Mouse (Mus musculus) embryonic facial prominence, embryonic 11.5 days (tissue): Measurements from ENCODE around the gene Lef1. TPM values are rescaled to one million over a fixed set of nuclear protein-coding genes. Genes with fewer than 3 reads are reported as not detected.

Source experiments
- ATAC-seq: fragments of 200-750 bp; cut with Nextera tagmentation; replicated peaks from 2 replicates; pipeline ENCODE4 v1.8.0; 2017; ENCODE audit warnings: low read depth; ENCODE audit not compliant: insufficient number of reproducible peaks, low FRiP score, low TSS enrichment
- DNase-seq: peaks from one replicate; pipeline ENCODE4 v3.0.0-alpha.2; 2015; ENCODE audit warnings: low spot score
- H3K27ac ChIP-seq: fragments of 300-500 bp; sonication (generic); replicated peaks from 2 replicates; pipeline ENCODE4 v1.5.1; 2014; ENCODE audit warnings: mild to moderate bottlenecking, low read depth, low read length, control low read depth
- H3K27me3 ChIP-seq: fragments of 300-500 bp; sonication (generic); 2 replicates; pipeline ENCODE4 v1.6.1; 2014; ENCODE audit warnings: mild to moderate bottlenecking, low read length, moderate library complexity, mixed read lengths; ENCODE audit not compliant: control insufficient read depth, insufficient read depth
- H3K36me3 ChIP-seq: fragments of 300-500 bp; sonication (generic); replicated peaks from 2 replicates; pipeline ENCODE4 v1.6.1; 2014; ENCODE audit warnings: low read depth, mild to moderate bottlenecking, low read length, moderate library complexity, mixed read lengths; ENCODE audit not compliant: control insufficient read depth, insufficient read depth
- H3K4me1 ChIP-seq: fragments of 300-500 bp; sonication (generic); 2 replicates; pipeline ENCODE4 v1.6.1; 2014; ENCODE audit warnings: low read length, mixed read lengths; ENCODE audit not compliant: control insufficient read depth, insufficient read depth
- H3K4me2 ChIP-seq: fragments of 300-500 bp; sonication (generic); 2 replicates; pipeline ENCODE4 v1.6.1; 2014; ENCODE audit warnings: low read depth, mild to moderate bottlenecking, control low read depth, low read length, moderate library complexity
- H3K4me3 ChIP-seq: fragments of 300-500 bp; sonication (generic); 2 replicates; pipeline ENCODE4 v1.5.1; 2014; ENCODE audit warnings: low read depth, low read length, control low read depth
- H3K9ac ChIP-seq: fragments of 300-500 bp; sonication (generic); replicated peaks from 2 replicates; pipeline ENCODE4 v1.6.1; 2014; ENCODE audit warnings: mild to moderate bottlenecking, control low read depth, low read length
- H3K9me3 ChIP-seq: fragments of 300-500 bp; sonication (generic); replicated peaks from 2 replicates; pipeline ENCODE4 v1.6.1; 2016; ENCODE audit warnings: mild to moderate bottlenecking, low read length, inconsistent platforms, mixed read lengths; ENCODE audit not compliant: control insufficient read depth
- WGBS: fragments of 180-500 bp; shearing (Covaris S2); extraction: QIAGEN DNeasy Blood & Tissue Kit; methylation state at CpG from one replicate; pipeline ENCODE4 v1.1.7; 2014; 5-methylcytosine and 5-hydroxymethylcytosine counted together
- polyA plus RNA-seq: library from polyadenylated mRNA; unstranded; fragments of >200 nt; fragmentation: Nextera tagmentation; extraction: Ambion mirVana; gene quantifications from 2 replicates; pipeline ENCODE4 v1.2.1, GENCODE M21; 2014

Lef1 gene
- polyA plus RNA-seq, 1 experiment from 2014 or later: 87.2 TPM

GRCm38 (mm10) chr3:131250978-131251377 lies 140.7 kb downstream of the Lef1 start:
- Histone ChIP-seq H3K4me2 (no peak overlapping the region), H3K27ac (no peak overlapping the region), H3K4me1 (no peaks in the 10 kb centered on the region), H3K36me3 (no peaks in the 10 kb centered on the region), H3K4me3 (no peak overlapping the region), H3K9me3 (no peaks in the 10 kb centered on the region), H3K27me3 (no peaks in the 10 kb centered on the region), H3K9ac (no peak overlapping the region)
- ATAC-seq: no peak
- DNase-seq: no peak
- WGBS: 86% methylated on average over 13 of the region's 13 CpGs

- 89% methylated on average over 7 of the region's 7 CpGs for WGBS
- Histone ChIP-seq H3K4me2 (no peak overlapping the region), H3K4me1 (no peaks in the 10 kb centered on the region), H3K27ac (no peak overlapping the region), H3K9ac (no peak overlapping the region), H3K36me3 (no peaks in the 10 kb centered on the region), H3K4me3 (no peak overlapping the region), H3K9me3 (no peaks in the 10 kb centered on the region), H3K27me3 (no peaks in the 10 kb centered on the region)
- ATAC-seq: no peak
- DNase-seq: no peak
Observed at GRCm38 (mm10) chr3:131251601-131252000, 141.3 kb downstream of the Lef1 start.

GRCm38 (mm10) chr3:131254991-131255390 lies 144.7 kb downstream of the Lef1 start:
- ATAC-seq (no peak), DNase-seq (no peak)
- Histone ChIP-seq H3K36me3 (no peaks in the 10 kb centered on the region), H3K4me3 (no peak overlapping the region), H3K4me2 (no peak overlapping the region), H3K4me1 (no peaks in the 10 kb centered on the region), H3K27me3 (no peaks in the 10 kb centered on the region), H3K9ac (no peak overlapping the region), H3K9me3 (no peaks in the 10 kb centered on the region), H3K27ac (no peak overlapping the region)
- WGBS: 91% methylated on average over 4 of the region's 4 CpGs

GRCm38 (mm10) chr3:131255399-131255981 lies 145.2 kb downstream of the Lef1 start:
- 90% methylated on average over 3 of the region's 3 CpGs for WGBS
- no peak overlapping the region for H3K27ac ChIP-seq

DNA sequence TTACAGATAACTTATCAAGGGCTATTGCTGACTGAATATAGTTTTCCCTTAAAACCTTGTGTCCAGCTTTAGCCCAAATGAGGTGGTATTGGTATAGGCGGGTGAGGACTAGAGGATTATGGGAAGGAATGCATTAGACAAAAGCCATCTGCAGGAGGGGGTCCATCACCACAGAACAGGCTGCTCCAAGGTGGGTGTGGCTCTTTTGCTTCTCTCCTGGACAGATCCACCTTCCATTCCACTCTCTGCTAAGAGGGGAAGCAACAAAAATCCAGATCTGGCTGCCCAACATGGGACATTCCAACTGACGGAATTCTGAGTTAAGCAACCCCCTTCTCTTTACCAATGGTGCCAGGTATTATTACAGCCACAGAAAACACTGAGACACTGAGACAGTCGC lies 148.7 kb downstream of the Lef1 start:
- Histone ChIP-seq H3K27ac (no peak overlapping the region), H3K9ac (no peak overlapping the region), H3K4me2 (no peak overlapping the region), H3K36me3 (no peaks in the 10 kb centered on the region), H3K27me3 (no peaks in the 10 kb centered on the region), H3K4me1 (no peaks in the 10 kb centered on the region), H3K4me3 (no peak overlapping the region), H3K9me3 (no peaks in the 10 kb centered on the region)
- DNase-seq (no peak), ATAC-seq (no peak)
- WGBS: 87% methylated on average over 3 of the region's 3 CpGs

More at GRCm38 (mm10) chr3:131255399-131255981, 145.2 kb downstream of the Lef1 start:
- H3K36me3 ChIP-seq: no peaks in the 10 kb centered on the region
- H3K4me3 ChIP-seq: no peak overlapping the region
- no peaks in the 10 kb centered on the region for H3K4me1 ChIP-seq
- H3K4me2 ChIP-seq: no peak overlapping the region
- no peak for ATAC-seq
- DNase-seq: no peak
- H3K9ac ChIP-seq: no peak overlapping the region
- no peaks in the 10 kb centered on the region for H3K9me3 ChIP-seq
- no peaks in the 10 kb centered on the region for H3K27me3 ChIP-seq

- 92% methylated on average over 9 of the region's 9 CpGs for WGBS
- Histone ChIP-seq H3K9me3 (no peaks in the 10 kb centered on the region), H3K27ac (no peak overlapping the region), H3K4me1 (no peaks in the 10 kb centered on the region), H3K27me3 (no peaks in the 10 kb centered on the region), H3K4me2 (no peak overlapping the region), H3K9ac (no peak overlapping the region), H3K36me3 (no peaks in the 10 kb centered on the region), H3K4me3 (no peak overlapping the region)
- ATAC-seq (no peak), DNase-seq (no peak)
Observed at GRCm38 (mm10) chr3:131259392-131259965, 149.2 kb downstream of the Lef1 start.

DNA sequence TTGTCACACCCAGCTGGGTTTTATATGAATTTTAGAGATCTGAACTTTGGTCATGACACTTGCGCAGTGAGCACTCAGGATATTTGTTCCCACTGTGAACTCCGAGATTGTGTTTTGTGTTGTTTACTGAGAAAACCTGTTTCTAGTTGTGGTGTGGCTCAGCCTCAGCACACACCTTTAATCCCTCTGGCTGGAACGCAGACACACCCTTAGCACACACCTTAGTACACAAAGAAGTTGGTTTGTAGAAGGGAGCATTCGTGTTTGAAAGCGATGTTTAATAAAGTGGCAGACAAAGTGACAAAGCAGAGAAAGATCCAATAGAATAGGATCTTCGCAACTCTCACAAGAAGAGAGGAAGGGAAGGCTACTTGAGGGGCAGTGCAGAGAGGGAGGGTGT lies 150.1 kb downstream of the Lef1 start:
- Histone ChIP-seq H3K4me3 (no peak overlapping the region), H3K36me3 (no peaks in the 10 kb centered on the region)
- WGBS: 95% methylated on average over 6 of the region's 6 CpGs

DNA sequence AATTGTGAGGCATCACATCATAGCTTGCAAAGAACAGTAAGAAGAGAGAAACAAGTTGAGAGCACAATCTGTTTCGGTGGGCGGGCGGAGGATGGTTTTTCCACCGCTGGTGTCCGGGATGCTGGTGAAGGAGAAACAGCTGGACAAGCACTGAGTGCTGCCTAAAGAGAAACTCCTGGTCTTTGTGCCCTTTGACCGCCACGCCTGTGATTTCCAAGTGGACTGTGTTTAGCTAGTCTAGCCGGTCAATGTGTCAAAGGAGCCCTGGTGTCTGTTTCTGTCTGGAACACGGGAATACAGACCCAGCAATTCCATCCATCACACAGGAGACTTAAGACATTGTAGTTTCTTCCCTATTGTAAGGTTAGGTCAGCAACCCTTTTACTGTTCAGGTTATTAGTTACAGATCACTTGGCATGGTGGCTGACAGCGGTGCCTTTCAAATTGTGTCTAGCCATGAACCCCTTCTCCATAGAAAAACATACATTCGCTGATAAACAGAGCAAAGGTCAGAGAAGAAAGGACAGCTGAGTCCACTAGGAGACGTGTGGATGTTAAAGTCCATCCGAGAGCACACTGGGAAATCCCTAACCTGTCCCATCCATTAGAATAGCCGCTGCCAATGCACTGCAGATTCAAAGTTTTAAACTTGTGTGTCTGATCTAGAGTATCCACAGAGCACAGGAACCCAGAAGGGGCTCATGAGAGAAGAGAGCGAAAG lies 153.7 kb downstream of the Lef1 start:
- Histone ChIP-seq H3K4me2 (no peak overlapping the region), H3K36me3 (no peaks in the 10 kb centered on the region), H3K4me1 (no peaks in the 10 kb centered on the region), H3K27me3 (no peaks in the 10 kb centered on the region), H3K4me3 (no peak overlapping the region), H3K9me3 (no peaks in the 10 kb centered on the region), H3K27ac (no peak overlapping the region), H3K9ac (no peak overlapping the region)
- DNase-seq (no peak), ATAC-seq (no peak)
- WGBS: 75% methylated on average over 15 of the region's 15 CpGs

More for the DNA sequence above, 150.1 kb downstream of the Lef1 start:
- H3K4me2 ChIP-seq: no peak overlapping the region
- H3K27me3 ChIP-seq: no peaks in the 10 kb centered on the region
- ATAC-seq (no peak), DNase-seq (no peak)
- H3K27ac ChIP-seq: no peak overlapping the region
- no peaks in the 10 kb centered on the region for H3K4me1 ChIP-seq
- H3K9me3 ChIP-seq: no peaks in the 10 kb centered on the region
- no peak overlapping the region for H3K9ac ChIP-seq
